Mouse (Mus musculus) kidney, embryonic 16.5 days (tissue): ENCODE measurements at regions not wholly inside any gene's neighbourhood (a gene's known extent, or its start where the extent isn't known, plus 50 kb on each side); places are given as distances from the start of the nearest gene placed in this dataset.

Source experiments
- ATAC-seq: fragments of 200-750 bp; cut with Nextera tagmentation; 2 replicates; pipeline ENCODE4 v1.8.0; 2017; ENCODE audit warnings: moderate TSS enrichment; ENCODE audit not compliant: low FRiP score, low TSS enrichment
- H3K27ac ChIP-seq: fragments of 300-500 bp; sonication (generic); 2 replicates; pipeline ENCODE4 v1.5.1; 2014; ENCODE audit warnings: low read length
- H3K27me3 ChIP-seq: fragments of 300-500 bp; sonication (generic); 2 replicates; pipeline ENCODE4 v1.6.1; 2014; ENCODE audit warnings: low read length, control low read depth, mixed read lengths; ENCODE audit not compliant: insufficient read depth
- H3K36me3 ChIP-seq: fragments of 300-500 bp; sonication (generic); 2 replicates; pipeline ENCODE4 v1.6.1; 2014; ENCODE audit warnings: low read length, control low read depth, mixed read lengths; ENCODE audit not compliant: insufficient read depth
- H3K4me1 ChIP-seq: fragments of 300-500 bp; sonication (generic); 2 replicates; pipeline ENCODE4 v1.6.1; 2014; ENCODE audit warnings: low read length, control low read depth, mixed read lengths; ENCODE audit not compliant: insufficient read depth
- H3K4me2 ChIP-seq: fragments of 300-500 bp; sonication (generic); replicated peaks from 2 replicates; pipeline ENCODE4 v1.6.1; 2014; ENCODE audit warnings: low read depth, low read length
- H3K4me3 ChIP-seq: fragments of 300-500 bp; sonication (generic); 2 replicates; pipeline ENCODE4 v1.5.1; 2014; ENCODE audit warnings: mild to moderate bottlenecking, low read length
- H3K9ac ChIP-seq: fragments of 300-500 bp; sonication (generic); replicated peaks from 2 replicates; pipeline ENCODE4 v1.6.1; 2014; ENCODE audit warnings: low read length
- H3K9me3 ChIP-seq: fragments of 300-500 bp; sonication (generic); 2 replicates; pipeline ENCODE4 v1.6.1; 2016; ENCODE audit warnings: low read length, control low read depth
- WGBS: fragments of 180-500 bp; shearing (Covaris S2); extraction: QIAGEN DNeasy Blood & Tissue Kit; methylation state at CpG from one replicate; pipeline ENCODE4 v1.1.7; 2014; 5-methylcytosine and 5-hydroxymethylcytosine counted together

- peaks cover 4% of the 10 kb centered on the region; the same call in 1 of the 2 replicates for H3K4me1 ChIP-seq
- H3K9ac ChIP-seq, result no peak overlapping the region
- H3K4me2 ChIP-seq, result no peak overlapping the region
- H3K27ac ChIP-seq, result no peak overlapping the region
- ATAC-seq, result no peak
- H3K27me3 ChIP-seq, result no peaks in the 10 kb centered on the region
- H3K36me3 ChIP-seq, result no peaks in the 10 kb centered on the region
- H3K4me3 ChIP-seq, result no peak overlapping the region
- WGBS, result 72% methylated on average over 8 of the region's 8 CpGs
- H3K9me3 ChIP-seq, result no peaks in the 10 kb centered on the region
Observed at GRCm38 (mm10) chr14:68820241-68820640, 473.9 kb downstream of the Synb start.

GRCm38 (mm10) chr14:68808976-68809375, 485.1 kb downstream of the Synb start:
- 90% methylated on average over 3 of the region's 3 CpGs for WGBS

GRCm38 (mm10) chr14:68807918-68808317, 486.2 kb downstream of the Synb start:
- WGBS, result 72% methylated on average over 3 of the region's 3 CpGs
- ATAC-seq, result no peak
- H3K4me3 ChIP-seq, result no peak overlapping the region

More at GRCm38 (mm10) chr14:68808976-68809375, 485.1 kb downstream of the Synb start:
- Histone ChIP-seq H3K4me1 (no peaks in the 10 kb centered on the region), H3K27me3 (no peaks in the 10 kb centered on the region), H3K36me3 (no peaks in the 10 kb centered on the region), H3K4me3 (no peak overlapping the region), H3K27ac (no peak overlapping the region), H3K9ac (no peak overlapping the region), H3K9me3 (no peaks in the 10 kb centered on the region), H3K4me2 (no peak overlapping the region)
- no peak for ATAC-seq

GRCm38 (mm10) chr14:68806646-68807045, 487.5 kb downstream of the Synb start:
- Histone ChIP-seq H3K9ac (no peak overlapping the region), H3K4me1 (no peaks in the 10 kb centered on the region), H3K9me3 (no peaks in the 10 kb centered on the region), H3K4me3 (no peak overlapping the region), H3K27me3 (no peaks in the 10 kb centered on the region), H3K27ac (no peak overlapping the region), H3K4me2 (no peak overlapping the region), H3K36me3 (no peaks in the 10 kb centered on the region)
- no peak for ATAC-seq
- WGBS, result 65% methylated on average over 1 of the region's 1 CpGs

More at GRCm38 (mm10) chr14:68807918-68808317, 486.2 kb downstream of the Synb start:
- Histone ChIP-seq H3K27me3 (no peaks in the 10 kb centered on the region), H3K9me3 (no peaks in the 10 kb centered on the region), H3K4me1 (no peaks in the 10 kb centered on the region), H3K9ac (no peak overlapping the region), H3K36me3 (no peaks in the 10 kb centered on the region), H3K27ac (no peak overlapping the region), H3K4me2 (no peak overlapping the region)

- WGBS, result 92% methylated on average over 3 of the region's 3 CpGs
- Histone ChIP-seq H3K4me3 (no peak overlapping the region), H3K4me1 (no peaks in the 10 kb centered on the region), H3K36me3 (no peaks in the 10 kb centered on the region), H3K27me3 (no peaks in the 10 kb centered on the region), H3K4me2 (no peak overlapping the region), H3K9ac (no peak overlapping the region), H3K27ac (no peak overlapping the region), H3K9me3 (no peaks in the 10 kb centered on the region)
- ATAC-seq, result no peak
Observed at GRCm38 (mm10) chr14:68784395-68784794, 509.7 kb downstream of the Synb start.

- no peak for ATAC-seq
- H3K27me3 ChIP-seq, result no peaks in the 10 kb centered on the region
- H3K4me3 ChIP-seq, result no peak overlapping the region
- no peaks in the 10 kb centered on the region for H3K4me1 ChIP-seq
- no peaks in the 10 kb centered on the region for H3K36me3 ChIP-seq
- WGBS, result 95% methylated on average over 1 of the region's 1 CpGs
- H3K4me2 ChIP-seq, result no peak overlapping the region
- H3K27ac ChIP-seq, result no peak overlapping the region
- H3K9ac ChIP-seq, result no peak overlapping the region
- no peaks in the 10 kb centered on the region for H3K9me3 ChIP-seq
Observed at GRCm38 (mm10) chr14:68783216-68783615, 510.9 kb downstream of the Synb start.

GRCm38 (mm10) chr14:68770411-68770810, 523.7 kb downstream of the Synb start:
- no peaks in the 10 kb centered on the region for H3K4me1 ChIP-seq
- 66% methylated on average over 2 of the region's 2 CpGs for WGBS
- no peak overlapping the region for H3K4me3 ChIP-seq
- no peak overlapping the region for H3K9ac ChIP-seq
- no peak for ATAC-seq
- H3K27me3 ChIP-seq, result no peaks in the 10 kb centered on the region
- no peaks in the 10 kb centered on the region for H3K9me3 ChIP-seq
- no peak overlapping the region for H3K27ac ChIP-seq
- H3K36me3 ChIP-seq, result no peaks in the 10 kb centered on the region
- H3K4me2 ChIP-seq, result no peak overlapping the region

- H3K4me3 ChIP-seq, result no peak overlapping the region
- 72% methylated on average over 3 of the region's 3 CpGs for WGBS
- H3K36me3 ChIP-seq, result no peaks in the 10 kb centered on the region
- H3K27ac ChIP-seq, result no peak overlapping the region
- H3K27me3 ChIP-seq, result no peaks in the 10 kb centered on the region
- no peak overlapping the region for H3K4me2 ChIP-seq
- H3K9ac ChIP-seq, result no peak overlapping the region
- ATAC-seq, result no peak
- no peaks in the 10 kb centered on the region for H3K4me1 ChIP-seq
- no peaks in the 10 kb centered on the region for H3K9me3 ChIP-seq
Observed at GRCm38 (mm10) chr14:68762916-68763315, 531.2 kb downstream of the Synb start.

- WGBS, result 71% methylated on average over 2 of the region's 2 CpGs
- Histone ChIP-seq H3K9me3 (no peaks in the 10 kb centered on the region), H3K27me3 (no peaks in the 10 kb centered on the region), H3K36me3 (no peaks in the 10 kb centered on the region), H3K27ac (no peak overlapping the region), H3K4me3 (no peak overlapping the region), H3K4me1 (no peaks in the 10 kb centered on the region), H3K4me2 (no peak overlapping the region), H3K9ac (no peak overlapping the region)
- no peak for ATAC-seq
Observed at GRCm38 (mm10) chr14:68744661-68745060, 549.4 kb downstream of the Synb start.

GRCm38 (mm10) chr14:68738474-68738873, 555.6 kb downstream of the Synb start:
- WGBS, result no CpG with 5 or more reads among the region's 1 CpGs
- H3K4me3 ChIP-seq, result no peak overlapping the region
- H3K36me3 ChIP-seq, result no peaks in the 10 kb centered on the region
- H3K9me3 ChIP-seq, result no peaks in the 10 kb centered on the region
- H3K27me3 ChIP-seq, result no peaks in the 10 kb centered on the region
- no peak overlapping the region for H3K9ac ChIP-seq
- no peak overlapping the region for H3K4me2 ChIP-seq
- no peaks in the 10 kb centered on the region for H3K4me1 ChIP-seq
- ATAC-seq, result no peak
- H3K27ac ChIP-seq, result no peak overlapping the region
